Mouse (Mus musculus): ENCODE results near the gene Tmod4. TPM values are rescaled to one million over a fixed set of nuclear protein-coding genes. Genes with fewer than 3 reads are reported as not detected.
"Not testable (repeated sequence)": the region's sequence is repeated elsewhere in the genome, so short reads cannot be mapped to it uniquely, and the experiment has no call there.

Tmod4 gene
- total and polyA plus RNA-seq, 3 experiments, result 3.1 to 5.4 TPM; not detected in 1

DNA sequence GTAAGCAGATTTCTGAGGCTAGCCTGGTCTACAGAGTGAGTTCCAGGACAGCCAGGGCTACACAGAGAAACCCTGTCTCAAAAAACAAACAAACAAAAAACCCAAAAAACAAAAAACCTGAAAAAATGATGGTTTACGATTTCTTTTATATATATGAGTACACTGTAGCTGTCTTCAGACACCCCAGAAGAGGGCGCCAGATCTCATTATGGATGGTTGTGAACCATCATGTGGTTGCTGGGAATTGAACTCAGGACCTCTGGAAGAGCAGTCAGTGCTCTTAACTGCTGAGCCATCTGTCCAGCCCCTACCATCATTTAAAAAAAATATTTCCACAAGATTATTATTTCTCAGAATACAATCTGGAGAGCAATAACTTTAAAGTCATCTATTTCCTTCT lies 8.1 kb downstream of the Tmod4 start:
- H3K27ac ChIP-seq (ENCODE audit: control insufficient read depth, low read depth, low read length); H3K4me3 ChIP-seq (ENCODE audit: control insufficient read depth in 1 of 2, insufficient read depth in 1 of 2, low read depth in 2 of 2, low read length in 2 of 2); H3K9ac ChIP-seq (ENCODE audit: control insufficient read depth, low read depth, low read length, poor library complexity, severe bottlenecking); H3K27me3 ChIP-seq (ENCODE audit: control insufficient read depth in 1 of 2, insufficient read depth in 2 of 2, low read length in 2 of 2); H3K9me3 ChIP-seq (replicated peaks; ENCODE audit: insufficient read depth, low read length); DNase-seq (ENCODE audit: low read depth, low spot score): not testable (repeated sequence)
- peaks cover 11% of the 10 kb centered on the region for H3K79me2 ChIP-seq (ENCODE audit: control insufficient read depth, insufficient read depth, low read length, poor library complexity)
- peaks cover 0 to 20% of the 10 kb centered on the region in 2 experiments; a peak in 3 of 4 replicates for H3K36me3 ChIP-seq (ENCODE audit: control insufficient read depth in 1 of 2, insufficient read depth in 2 of 2, low read length in 2 of 2)
- TF ChIP-seq CTCF (IDR thresholded peaks at IDR 0.05 in 2 of 3, conservative IDR thresholded peaks at IDR 0.05 in 1 of 3; ENCODE audit: control insufficient read depth in 1 of 3, insufficient read depth in 1 of 3, low read depth in 2 of 3, low read length in 3 of 3, poor library complexity in 1 of 3, severe bottlenecking in 1 of 3), result peak in 2 of 3 experiments; percentile 41 to 48; a peak in 4 of 6 replicates
- TF ChIP-seq RAD21 (IDR thresholded peaks at IDR 0.05; ENCODE audit: low read depth, low read length), result peak; percentile 21
- TF ChIP-seq SMC3 (IDR thresholded peaks at IDR 0.05; ENCODE audit: low read depth, low read length), result peak; percentile 39
- H3K4me1 ChIP-seq (ENCODE audit: control insufficient read depth in 1 of 2, insufficient read depth in 2 of 2, low read length in 2 of 2), result peaks cover 12 to 24% of the 10 kb centered on the region in 2 experiments

DNA sequence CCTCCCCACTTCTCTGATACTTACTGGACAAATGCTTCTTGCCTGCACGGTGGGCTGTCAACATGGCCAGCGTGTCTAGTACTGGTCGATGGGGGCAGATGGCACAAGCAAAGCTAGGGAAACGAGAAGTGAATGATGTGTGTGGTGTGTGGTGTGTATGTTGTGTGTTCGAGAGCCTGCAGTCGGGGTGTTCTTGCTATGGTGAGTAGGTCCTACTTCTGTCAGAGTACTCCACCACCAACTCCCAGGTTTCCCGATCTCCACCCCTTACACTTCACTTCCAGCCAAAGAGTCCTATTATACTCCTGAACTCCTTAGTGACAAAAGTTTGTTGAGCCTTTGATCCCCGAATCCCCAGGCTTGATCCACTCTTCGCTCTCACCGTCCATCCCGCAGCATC lies 8.9 kb downstream of the Tmod4 start:
- peak overlapping the region; percentile 76 for H3K27ac ChIP-seq (ENCODE audit: control insufficient read depth, low read depth, low read length)
- peaks cover 12 to 24% of the 10 kb centered on the region in 2 experiments for H3K4me1 ChIP-seq (ENCODE audit: control insufficient read depth in 1 of 2, insufficient read depth in 2 of 2, low read length in 2 of 2)
- H3K79me2 ChIP-seq (ENCODE audit: control insufficient read depth, insufficient read depth, low read length, poor library complexity), result peaks cover 11% of the 10 kb centered on the region
- DNase-seq (ENCODE audit: low read depth, low spot score), result no peak
- no peaks in the 10 kb centered on the region for H3K9me3 ChIP-seq (replicated peaks; ENCODE audit: insufficient read depth, low read length)
- peaks cover 0 to 20% of the 10 kb centered on the region in 2 experiments; a peak in 3 of 4 replicates for H3K36me3 ChIP-seq (ENCODE audit: control insufficient read depth in 1 of 2, insufficient read depth in 2 of 2, low read length in 2 of 2)
- H3K4me3 ChIP-seq (ENCODE audit: control insufficient read depth in 1 of 2, insufficient read depth in 1 of 2, low read depth in 2 of 2, low read length in 2 of 2), result peak overlapping the region; percentile 68 to 69
- peak overlapping the region; percentile 73 for H3K9ac ChIP-seq (ENCODE audit: control insufficient read depth, low read depth, low read length, poor library complexity, severe bottlenecking)
- TF ChIP-seq KAT2A (conservative IDR thresholded peaks at IDR 0.05; ENCODE audit: low read depth, low read length) (no peak), HCFC1 (IDR thresholded peaks at IDR 0.05; ENCODE audit: low read depth, low read length) (no peak), TAL1 (IDR thresholded peaks at IDR 0.05; ENCODE audit: low read length) (no peak)
- H3K27me3 ChIP-seq (ENCODE audit: control insufficient read depth in 1 of 2, insufficient read depth in 2 of 2, low read length in 2 of 2), result no peaks in the 10 kb centered on the region

- Histone ChIP-seq H3K27me3 (ENCODE audit: control insufficient read depth in 1 of 2, insufficient read depth in 2 of 2, low read length in 2 of 2) (no peaks in the 10 kb centered on the region), H3K79me2 (ENCODE audit: control insufficient read depth, insufficient read depth, low read length, poor library complexity) (peaks cover 11% of the 10 kb centered on the region), H3K9ac (ENCODE audit: control insufficient read depth, low read depth, low read length, poor library complexity, severe bottlenecking) (peak within 1 kb of the TSS; percentile 73), H3K9me3 (replicated peaks; ENCODE audit: insufficient read depth, low read length) (no peaks in the 10 kb centered on the region), H3K4me1 (ENCODE audit: control insufficient read depth in 1 of 2, insufficient read depth in 2 of 2, low read length in 2 of 2) (peaks cover 12 to 24% of the 10 kb centered on the region in 2 experiments), H3K36me3 (ENCODE audit: control insufficient read depth in 1 of 2, insufficient read depth in 2 of 2, low read length in 2 of 2) (peaks cover 0 to 20% of the 10 kb centered on the region in 2 experiments; a peak in 3 of 4 replicates), H3K27ac (ENCODE audit: control insufficient read depth, low read depth, low read length) (peak within 1 kb of the TSS; percentile 79), H3K4me3 (ENCODE audit: control insufficient read depth in 1 of 2, insufficient read depth in 1 of 2, low read depth in 2 of 2, low read length in 2 of 2) (peak within 1 kb of the TSS; percentile 69 to 86)
- peak; percentile 100 for DNase-seq (ENCODE audit: low read depth, low spot score)
- TF ChIP-seq TAL1 (IDR thresholded peaks at IDR 0.05; ENCODE audit: low read length), result no peak
- peak; percentile 66; the same call in 1 of the 2 replicates for TF ChIP-seq MAX (IDR thresholded peaks at IDR 0.05; ENCODE audit: low read length)
- TF ChIP-seq RAD21 (IDR thresholded peaks at IDR 0.05; ENCODE audit: low read depth, low read length), result no peak
- TF ChIP-seq ZKSCAN1 (IDR thresholded peaks at IDR 0.05; ENCODE audit: low read depth, low read length), result no peak
- TF ChIP-seq SIN3A (IDR thresholded peaks at IDR 0.05; ENCODE audit: low read length), result peak; percentile 97
- peak; percentile 70 for TF ChIP-seq NRF1 (IDR thresholded peaks at IDR 0.05; ENCODE audit: insufficient read depth, low read depth, low read length, poor library complexity, severe bottlenecking)
- TF ChIP-seq JUND (IDR thresholded peaks at IDR 0.05; ENCODE audit: low read depth, low read length), result no peak
- no peak for TF ChIP-seq MEF2A (IDR thresholded peaks at IDR 0.05; ENCODE audit: extremely low read depth, insufficient replicate concordance, low read depth, low read length, poor library complexity, severe bottlenecking)
- peak; percentile 96 for TF ChIP-seq GATA1 (IDR thresholded peaks at IDR 0.05; ENCODE audit: low read depth, low read length)
- TF ChIP-seq USF1 (IDR thresholded peaks at IDR 0.05; ENCODE audit: low read depth, low read length), result peak; percentile 33; the same call in 1 of the 2 replicates
- no peak for TF ChIP-seq BHLHE40 (IDR thresholded peaks at IDR 0.05; ENCODE audit: borderline replicate concordance, low read depth, low read length)
- TF ChIP-seq MYB (IDR thresholded peaks at IDR 0.05; ENCODE audit: low read depth, low read length), result no peak
- no peak for TF ChIP-seq ZC3H11A (IDR thresholded peaks at IDR 0.05; ENCODE audit: low read depth, low read length)
- peak; percentile 80 for TF ChIP-seq ZNF384 (IDR thresholded peaks at IDR 0.05; ENCODE audit: low read depth, low read length)
- peak in 1 of 2 experiments; percentile 54; a peak in 2 of 4 replicates for TF ChIP-seq EP300 (IDR thresholded peaks at IDR 0.05; ENCODE audit: low read depth in 1 of 2, low read length in 2 of 2)
- TF ChIP-seq MAZ (IDR thresholded peaks at IDR 0.05; ENCODE audit: low read depth, low read length), result no peak; the same call in 1 of the 2 replicates
- TF ChIP-seq MXI1 (IDR thresholded peaks at IDR 0.05; ENCODE audit: low read depth, low read length), result peak; percentile 69
- peak; percentile 54; the same call in 1 of the 2 replicates for TF ChIP-seq E2F4 (IDR thresholded peaks at IDR 0.05; ENCODE audit: borderline replicate concordance, low read depth, low read length)
- peak; percentile 98 for TF ChIP-seq ELF1 (IDR thresholded peaks at IDR 0.05; ENCODE audit: low read depth, low read length)
- no peak for TF ChIP-seq MAFK (IDR thresholded peaks at IDR 0.05; ENCODE audit: borderline replicate concordance, low read depth, low read length)
- no peak for TF ChIP-seq USF2 (IDR thresholded peaks at IDR 0.05; ENCODE audit: borderline replicate concordance in 1 of 2, insufficient read depth in 1 of 2, low read depth in 1 of 2, low read length in 2 of 2)
Observed at GRCm38 (mm10) chr3:95133680-95134101, 9.4 kb downstream of the Tmod4 start, which contains the start of the genes Scnm1 and Lysmd1. TSS of gene Scnm1 (minus strand) at chr3:95134011. TSS of gene Lysmd1 (plus strand) at chr3:95134088.

All from MEL (cell line).